Comparison of ENCODE assay signal across 8 mouse cellular contexts in the genomic region with DNA sequence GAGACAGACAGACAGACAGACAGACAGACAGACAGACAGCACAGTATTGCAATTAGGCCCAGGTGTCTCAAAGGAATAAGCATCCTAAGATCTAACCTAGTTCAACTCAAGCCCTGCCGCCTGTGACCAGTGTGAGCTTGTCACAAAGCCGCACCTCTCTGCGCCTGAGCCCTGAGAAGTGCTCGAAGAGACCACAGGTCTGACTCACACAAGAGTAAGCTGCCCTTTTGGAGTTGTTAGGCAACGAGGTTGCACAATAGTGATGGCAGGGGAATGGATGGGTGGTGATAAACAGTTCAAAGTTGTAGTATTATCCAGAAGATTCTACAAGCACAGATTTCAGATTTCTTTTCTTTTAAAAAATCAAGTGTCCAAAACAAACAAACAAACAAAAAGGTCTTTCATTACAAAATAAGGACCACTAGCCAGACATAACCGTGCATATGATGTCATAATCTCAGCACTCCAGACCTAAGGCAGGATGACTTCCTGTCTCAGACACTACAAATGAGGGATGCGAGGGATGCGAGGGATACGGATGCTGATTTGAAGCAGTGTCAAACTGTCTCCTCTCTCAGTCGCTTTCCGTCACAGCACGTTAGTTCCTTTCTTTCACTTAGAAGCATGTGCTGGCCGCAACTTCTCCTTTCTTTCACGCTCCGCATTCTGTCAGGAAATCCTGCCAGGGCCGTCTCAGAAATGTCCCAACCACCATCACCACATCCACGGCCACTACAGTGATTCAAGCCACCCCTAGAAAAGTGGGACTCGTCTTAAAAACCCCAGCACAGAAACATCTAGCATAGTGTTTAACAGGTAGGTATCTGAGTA. TPM values are rescaled to one million over a fixed set of nuclear protein-coding genes. Genes with fewer than 3 reads are reported as not detected.
DNase-seq lines count a peak whose midpoint lies in the region; ATAC-seq and TF ChIP-seq lines count a peak whose summit lies in the region.

No protein-coding gene starts in this region.

- DNase-seq in thymus, postnatal 0 days (ENCODE audit: low spot score), result peak; percentile 46
- DNase-seq in thymus, postnatal 10 days (ENCODE audit: low spot score in 2 of 2), result no peak
- peak; percentile 73 to 85 for DNase-seq in adrenal gland, postnatal 36 days
- DNase-seq in lung, embryonic 14.5 days, result peak; percentile 24
- DNase-seq in stomach, postnatal 0 days (ENCODE audit: low spot score), result peak; percentile 46
- no peak for DNase-seq in forebrain, embryonic 14.5 days (ENCODE audit: low spot score)
- DNase-seq in kidney, postnatal 4 days, result no peak
- no peak for DNase-seq in embryo, embryonic 10 days (ENCODE audit: low spot score)

- no peak overlapping the region for H3K27ac ChIP-seq in lung, embryonic 14.5 days (ENCODE audit: low read depth)
- H3K27ac ChIP-seq in stomach, postnatal 0 days (replicated peaks), result no peak overlapping the region
- no peak overlapping the region for H3K27ac ChIP-seq in forebrain, embryonic 14.5 days (ENCODE audit: low read depth, low read length)

- no peak overlapping the region for H3K4me3 ChIP-seq in lung, embryonic 14.5 days (ENCODE audit: low read depth, low read length)
- no peak overlapping the region for H3K4me3 ChIP-seq in stomach, postnatal 0 days (ENCODE audit: low read depth, low read length)
- H3K4me3 ChIP-seq in forebrain, embryonic 14.5 days (ENCODE audit: low read depth, low read length), result no peak overlapping the region

- H3K36me3 ChIP-seq in lung, embryonic 14.5 days (ENCODE audit: insufficient read depth), result no peaks in the 10 kb centered on the region
- no peaks in the 10 kb centered on the region for H3K36me3 ChIP-seq in stomach, postnatal 0 days (ENCODE audit: control insufficient read depth, insufficient read depth, low read length)
- H3K36me3 ChIP-seq in forebrain, embryonic 14.5 days (ENCODE audit: control insufficient read depth, insufficient read depth, low read length), result no peaks in the 10 kb centered on the region

- ATAC-seq in lung, embryonic 14.5 days (ENCODE audit: insufficient read depth), result peak; percentile 47; the same call in 1 of the 2 replicates
- ATAC-seq in stomach, postnatal 0 days (ENCODE audit: low FRiP score, low TSS enrichment), result peak; percentile 89
- no peak for ATAC-seq in forebrain, embryonic 14.5 days

- 63% methylated on average over 18 of the region's 18 CpGs for WGBS in lung, embryonic 14.5 days
- WGBS in stomach, postnatal 0 days, result 72% methylated on average over 18 of the region's 18 CpGs
- 82% methylated on average over 18 of the region's 18 CpGs for WGBS in forebrain, embryonic 14.5 days

- H3K27me3 ChIP-seq in lung, embryonic 14.5 days (ENCODE audit: insufficient read depth, low read length), result no peaks in the 10 kb centered on the region
- H3K27me3 ChIP-seq in stomach, postnatal 0 days (ENCODE audit: control insufficient read depth, insufficient read depth, low read length), result no peaks in the 10 kb centered on the region
- H3K27me3 ChIP-seq in forebrain, embryonic 14.5 days (replicated peaks; ENCODE audit: control insufficient read depth, insufficient read depth, low read length), result no peaks in the 10 kb centered on the region

- no peak for TF ChIP-seq EP300 in stomach, postnatal 0 days (optimal IDR thresholded peaks at IDR 0.05)

- no peaks in the 10 kb centered on the region for H3K4me1 ChIP-seq in lung, embryonic 14.5 days (ENCODE audit: insufficient read depth)
- no peaks in the 10 kb centered on the region for H3K4me1 ChIP-seq in stomach, postnatal 0 days (replicated peaks; ENCODE audit: control insufficient read depth, insufficient read depth)
- H3K4me1 ChIP-seq in forebrain, embryonic 14.5 days (ENCODE audit: control insufficient read depth, insufficient read depth, low read length), result no peaks in the 10 kb centered on the region

- H3K4me2 ChIP-seq in lung, embryonic 14.5 days, result no peak overlapping the region
- no peak overlapping the region for H3K4me2 ChIP-seq in stomach, postnatal 0 days (replicated peaks; ENCODE audit: low read depth)
- H3K4me2 ChIP-seq in forebrain, embryonic 14.5 days (ENCODE audit: low read length), result no peak overlapping the region

- TF ChIP-seq CTCF in lung, embryonic 14.5 days (IDR thresholded peaks at IDR 0.05; ENCODE audit: low read depth), result no peak
- TF ChIP-seq CTCF in stomach, postnatal 0 days (IDR thresholded peaks at IDR 0.05; ENCODE audit: low read depth), result no peak

- no peak overlapping the region for H3K9ac ChIP-seq in lung, embryonic 14.5 days
- no peak overlapping the region for H3K9ac ChIP-seq in stomach, postnatal 0 days (ENCODE audit: low read length)
- no peak overlapping the region for H3K9ac ChIP-seq in forebrain, embryonic 14.5 days (ENCODE audit: low read length)

- no peaks in the 10 kb centered on the region for H3K9me3 ChIP-seq in lung, embryonic 14.5 days (ENCODE audit: low read depth, low read length)
- no peaks in the 10 kb centered on the region for H3K9me3 ChIP-seq in stomach, postnatal 0 days (ENCODE audit: control insufficient read depth, low read length)
- H3K9me3 ChIP-seq in forebrain, embryonic 14.5 days (replicated peaks; ENCODE audit: control insufficient read depth, low read length), result no peaks in the 10 kb centered on the region

RNA-seq across cellular contexts. Expression of a gene that starts 24.2 kb away (rescaled TPM):
- 38.1 and 41.6 TPM in 2 replicates for polyA plus RNA-seq in thymus, postnatal 0 days (2015; fragmentation: Nextera tagmentation; extraction: Ambion mirVana)
- total RNA-seq in adrenal gland, postnatal 36 days (2021), result 10 to 100 TPM; 31.2 to 38.0 TPM
- 47.7 and 52.1 TPM in 2 replicates for polyA plus RNA-seq in lung, embryonic 14.5 days (2014; fragmentation: Nextera tagmentation; extraction: Ambion mirVana)
- 54.9 and 57.8 TPM in 2 replicates for polyA plus RNA-seq in stomach, postnatal 0 days (2015; fragmentation: Nextera tagmentation; extraction: Ambion mirVana)
- 77.3 and 100 TPM in 2 replicates for polyA plus RNA-seq in forebrain, embryonic 14.5 days (2014; fragmentation: Nextera tagmentation; extraction: Ambion mirVana)

RNA-seq across cellular contexts. Expression of a gene that starts 37.7 kb away (rescaled TPM):
- polyA plus RNA-seq in thymus, postnatal 0 days (2015; fragmentation: Nextera tagmentation; extraction: Ambion mirVana), result 30.2 and 40.9 TPM in 2 replicates
- 10 to 100 TPM; 67.0 to 83.7 TPM for total RNA-seq in adrenal gland, postnatal 36 days (2021)
- 73.3 and 73.6 TPM in 2 replicates for polyA plus RNA-seq in lung, embryonic 14.5 days (2014; fragmentation: Nextera tagmentation; extraction: Ambion mirVana)
- 18.3 and 19.2 TPM in 2 replicates for polyA plus RNA-seq in stomach, postnatal 0 days (2015; fragmentation: Nextera tagmentation; extraction: Ambion mirVana)
- 40.4 and 45.6 TPM in 2 replicates for polyA plus RNA-seq in forebrain, embryonic 14.5 days (2014; fragmentation: Nextera tagmentation; extraction: Ambion mirVana)

Comparison
In these comparisons a context has a peak if more than half of its experiments do, and no peak if none do; other contexts are left out.
1. DNase-seq: peak in thymus, postnatal 0 days (single experiment), adrenal gland, postnatal 36 days (2 of 2), lung, embryonic 14.5 days (single experiment) and stomach, postnatal 0 days (single experiment); none in thymus, postnatal 10 days (0 of 2), forebrain, embryonic 14.5 days (single experiment), kidney, postnatal 4 days (0 of 2) and embryo, embryonic 10 days (single experiment).